Mouse (Mus musculus): ENCODE data around the gene Ranbp6. TPM values are rescaled to one million over a fixed set of nuclear protein-coding genes. Genes with fewer than 3 reads are reported as not detected.

Ranbp6 gene
- total RNA-seq (2021) = 10 to 100 TPM; 37.4 to 39.2 TPM

DNA sequence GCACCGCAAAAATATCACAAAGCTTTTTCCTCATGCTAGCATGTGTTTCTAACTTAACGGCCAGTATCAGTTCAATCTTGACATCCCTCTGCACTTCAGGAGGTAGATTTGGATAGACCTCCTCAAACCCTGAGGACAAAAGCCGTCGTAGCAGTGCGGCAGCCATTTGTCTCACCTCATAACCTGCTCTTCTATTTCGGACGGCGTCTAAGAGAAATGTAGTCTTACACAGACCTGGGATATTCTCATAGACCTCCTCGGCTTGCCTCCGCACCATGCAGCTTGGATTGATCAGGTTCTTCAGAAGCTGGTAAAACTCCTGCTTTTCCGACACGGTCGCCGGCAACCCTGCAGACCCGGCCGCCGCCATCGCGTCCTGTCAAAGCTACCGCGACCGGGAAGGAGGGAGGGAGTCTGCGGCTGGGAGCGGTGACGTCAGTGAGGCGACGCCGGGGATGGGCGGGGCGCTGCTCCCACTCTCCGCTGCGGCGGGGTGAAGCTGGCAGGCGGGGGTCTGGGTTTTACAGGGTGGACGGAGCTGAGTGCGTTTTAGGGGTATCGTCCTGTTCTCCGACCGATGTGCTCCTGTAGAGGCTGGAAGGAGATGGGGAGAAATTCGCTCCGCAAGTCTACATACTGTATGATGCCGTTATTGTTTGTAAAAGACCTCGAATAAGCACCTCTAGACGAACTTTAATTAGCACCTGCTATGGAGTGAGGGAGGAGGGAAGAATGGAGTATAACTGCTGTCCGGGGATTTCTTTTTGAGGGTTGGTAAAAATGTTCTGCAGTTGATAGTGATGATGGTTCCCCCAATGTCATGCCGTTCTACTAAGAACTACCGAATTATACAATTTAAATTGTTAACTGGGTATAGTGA is at the start of gene Ranbp6:
TSS of gene Ranbp6 (minus strand) at position 394 of the 880 bp plus-strand sequence.
- DNase-seq = peak; percentile 93 to 95

DNA sequence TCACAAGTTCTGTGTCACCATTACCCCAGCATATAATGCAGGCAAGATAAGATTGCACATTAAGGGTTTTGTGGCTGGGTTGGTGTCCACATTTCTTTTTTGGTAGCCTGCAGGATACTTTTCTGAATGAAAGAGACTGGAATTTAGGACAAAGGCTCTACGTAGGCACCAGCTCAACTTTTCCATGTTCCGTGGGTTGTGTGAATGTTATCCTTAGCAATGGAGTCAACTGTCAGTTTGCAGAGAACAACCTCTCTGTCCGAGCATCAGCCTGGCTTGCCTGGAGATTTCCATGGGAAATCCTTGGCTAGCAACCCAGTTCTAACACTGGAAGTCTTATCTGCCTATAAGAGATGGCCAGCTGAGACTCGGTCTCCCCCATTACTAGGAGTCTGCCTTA is 48.0 kb upstream of the Ranbp6 start:
- DNase-seq = no peak

DNA sequence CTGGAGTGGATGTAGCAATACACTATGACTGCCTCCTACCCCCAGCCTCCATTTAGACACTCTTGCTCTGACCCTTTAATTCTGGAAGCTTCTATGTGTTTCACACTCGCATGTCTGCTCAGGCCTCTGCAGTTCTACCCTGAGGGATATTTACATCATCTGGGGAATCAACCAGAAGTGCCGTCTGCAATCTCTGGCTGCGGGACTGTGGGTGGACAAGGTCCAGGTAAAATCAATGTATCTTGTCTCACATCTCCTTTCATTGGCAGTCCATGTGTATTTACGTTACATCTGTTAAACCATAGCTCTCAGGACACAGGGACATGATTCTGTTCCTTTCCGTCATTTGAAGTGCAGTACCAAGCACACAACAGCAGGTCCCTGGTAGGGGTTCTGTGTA is 44.5 kb upstream of the Ranbp6 start:
- DNase-seq = no peak

DNA sequence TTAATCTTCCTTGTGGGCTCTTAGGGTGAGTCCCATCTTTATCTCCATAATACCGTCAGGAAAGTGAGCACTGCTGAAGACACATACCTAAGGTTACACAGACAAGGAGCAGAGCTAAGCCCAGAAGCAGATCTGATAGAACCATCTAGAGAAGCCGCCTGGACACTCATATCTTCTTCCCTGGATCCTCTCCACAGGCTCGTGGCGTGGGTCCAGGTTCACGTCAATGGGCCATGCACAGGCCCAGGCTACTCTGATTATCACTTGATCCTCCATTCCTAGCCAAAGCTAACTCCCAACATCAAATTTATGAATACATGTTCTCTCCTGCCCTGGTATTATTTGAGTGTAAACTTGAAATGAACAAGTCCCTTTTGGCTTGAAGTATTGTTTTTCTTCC is 40.9 kb upstream of the Ranbp6 start:
- no peak for DNase-seq

DNA sequence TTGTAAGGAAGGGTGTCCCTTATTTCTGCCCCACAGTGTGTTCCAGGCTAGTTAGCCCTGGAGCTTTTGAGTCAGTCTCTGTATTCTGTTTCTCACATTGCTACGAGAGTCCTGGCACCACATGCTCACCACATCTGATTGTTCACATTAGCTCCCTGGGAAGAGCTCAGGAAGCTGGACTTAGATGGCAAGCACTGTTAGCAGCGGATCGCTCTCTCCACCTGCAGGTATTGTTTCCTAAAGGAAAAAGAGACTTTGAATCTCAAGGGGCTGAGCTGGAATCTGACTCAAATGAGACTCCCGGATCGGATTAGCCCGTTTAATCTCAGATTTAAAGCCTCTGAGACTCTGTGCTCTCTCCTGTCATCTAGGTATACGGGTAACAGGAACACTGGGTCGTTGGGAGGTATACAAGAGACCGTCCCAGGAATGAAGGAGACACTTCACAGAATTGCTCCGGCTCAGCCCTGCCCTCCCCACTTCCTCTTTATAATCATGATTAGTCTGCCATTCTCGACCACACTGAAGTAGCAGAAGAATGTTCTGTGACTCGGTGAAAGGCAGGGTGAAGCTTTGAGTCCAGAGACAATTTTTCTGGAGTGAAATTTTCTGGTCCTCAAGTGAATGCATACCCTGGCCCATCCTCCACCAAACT is 38.4 kb upstream of the Ranbp6 start:
- DNase-seq = no peak

DNA sequence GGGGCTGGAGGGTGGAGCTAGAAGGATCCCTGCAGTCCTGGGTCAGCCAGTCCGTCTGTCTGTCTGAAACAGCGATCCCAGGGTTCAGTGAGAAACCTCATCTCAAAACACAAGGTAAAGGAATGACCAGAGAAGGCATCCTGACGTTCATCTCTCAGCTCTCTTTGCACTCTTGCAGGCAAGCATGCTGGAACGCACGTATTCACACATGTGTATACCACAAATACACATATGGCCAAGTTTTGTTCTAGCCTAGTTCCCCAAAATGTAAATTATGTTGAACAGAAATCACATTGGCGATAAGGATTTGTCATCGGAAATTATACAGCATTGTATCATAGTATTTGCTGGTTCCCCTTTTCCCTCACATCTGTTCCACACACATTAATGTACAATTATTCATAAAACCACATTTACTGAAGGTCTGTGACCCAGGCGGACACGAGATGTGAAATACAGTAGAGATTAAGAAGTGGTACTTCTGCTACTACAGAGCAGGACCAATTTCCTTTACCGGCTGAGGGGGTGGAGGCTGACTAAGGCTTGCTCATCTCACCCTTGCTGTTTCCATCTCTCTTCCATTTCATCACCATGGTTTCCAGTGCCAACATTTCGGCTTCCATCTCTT is 37.3 kb upstream of the Ranbp6 start:
- DNase-seq = no peak

DNA sequence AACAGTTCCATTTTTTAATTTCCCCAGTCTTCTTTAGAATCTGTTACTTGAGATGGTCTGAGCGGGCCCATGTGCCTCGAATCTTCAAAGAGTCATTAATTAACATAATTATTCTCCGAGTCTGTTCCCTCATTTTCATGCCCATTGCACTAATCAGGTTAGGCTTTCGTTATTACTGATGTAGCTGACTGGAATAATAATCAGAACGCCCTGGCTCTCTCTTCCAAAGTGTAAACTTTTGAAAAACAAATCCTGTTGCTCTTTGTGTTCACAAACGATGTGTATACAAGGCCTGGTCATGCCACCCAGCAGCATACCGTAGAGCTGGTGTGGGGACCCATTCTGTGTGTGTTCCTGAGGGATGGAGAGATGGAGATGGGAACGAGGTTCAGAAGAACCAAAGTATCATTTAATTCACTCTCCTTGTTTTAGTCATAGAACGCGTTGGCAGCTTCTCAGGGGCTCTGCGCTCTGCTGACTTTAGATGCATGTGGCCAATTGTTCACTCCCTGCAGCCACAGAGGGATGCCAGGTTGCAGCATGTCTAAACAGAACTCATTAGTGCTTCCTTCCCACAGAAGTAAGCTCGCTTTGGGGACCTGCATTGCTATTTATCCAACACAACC is 31.4 kb upstream of the Ranbp6 start:
- DNase-seq = peak; percentile 22 to 37

DNA sequence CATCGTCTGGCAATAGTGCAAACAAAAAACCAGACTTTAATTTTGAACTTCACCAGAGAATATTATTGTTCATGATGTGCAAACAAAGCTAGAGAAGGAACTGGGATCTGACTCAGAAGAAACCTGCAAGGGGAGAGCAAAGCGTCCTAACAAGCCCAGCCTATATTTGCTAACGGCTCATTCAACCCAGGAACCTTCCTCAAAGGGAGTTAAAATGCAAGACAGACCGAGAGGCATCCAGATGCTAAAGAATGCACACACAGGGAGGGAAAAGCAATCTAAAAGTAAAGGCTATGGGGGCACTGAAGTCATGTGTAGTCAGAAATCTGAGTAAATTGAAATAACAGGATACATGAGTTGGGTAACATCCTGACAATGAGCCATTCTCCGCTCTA is 30.9 kb upstream of the Ranbp6 start:
- DNase-seq = no peak

DNA sequence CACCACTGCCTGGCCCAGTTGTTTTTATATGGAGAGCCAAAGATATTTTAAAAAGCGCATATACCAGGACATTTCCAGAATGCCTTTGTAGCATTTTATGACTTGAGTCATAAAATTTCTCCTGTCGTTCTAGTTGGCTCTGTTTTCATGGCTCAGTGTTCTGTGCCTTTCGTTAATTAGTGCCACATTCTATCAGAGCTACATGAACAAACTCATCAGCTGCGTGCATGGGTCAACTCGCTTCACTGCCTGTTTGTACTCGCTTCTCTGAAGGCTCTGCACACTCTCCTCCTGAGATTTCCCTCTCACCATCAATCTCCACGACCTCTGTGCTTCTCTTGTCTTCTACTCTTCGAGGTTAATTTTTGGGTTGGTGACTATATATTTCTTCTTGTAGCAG is 30.2 kb upstream of the Ranbp6 start:
- no peak for DNase-seq

DNA sequence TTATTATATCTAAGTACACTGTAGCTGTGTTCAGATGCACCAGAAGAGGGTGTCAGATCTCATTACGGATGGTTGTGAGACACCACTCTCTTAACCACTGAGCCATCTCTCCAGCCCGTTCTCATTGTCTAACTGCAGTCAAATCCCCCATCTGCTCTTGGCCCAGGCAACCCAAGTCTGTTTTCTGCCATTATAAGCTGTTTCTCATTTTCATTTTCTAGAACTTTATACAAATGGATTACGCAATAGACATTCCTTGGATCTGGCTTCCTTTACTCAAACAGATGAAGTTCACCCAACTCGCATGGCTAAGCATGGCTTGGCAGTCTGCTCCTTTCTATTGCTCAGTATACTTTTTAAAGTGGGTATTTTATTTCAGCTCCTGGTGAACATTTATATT is 27.9 kb upstream of the Ranbp6 start:
- DNase-seq = no peak

DNA sequence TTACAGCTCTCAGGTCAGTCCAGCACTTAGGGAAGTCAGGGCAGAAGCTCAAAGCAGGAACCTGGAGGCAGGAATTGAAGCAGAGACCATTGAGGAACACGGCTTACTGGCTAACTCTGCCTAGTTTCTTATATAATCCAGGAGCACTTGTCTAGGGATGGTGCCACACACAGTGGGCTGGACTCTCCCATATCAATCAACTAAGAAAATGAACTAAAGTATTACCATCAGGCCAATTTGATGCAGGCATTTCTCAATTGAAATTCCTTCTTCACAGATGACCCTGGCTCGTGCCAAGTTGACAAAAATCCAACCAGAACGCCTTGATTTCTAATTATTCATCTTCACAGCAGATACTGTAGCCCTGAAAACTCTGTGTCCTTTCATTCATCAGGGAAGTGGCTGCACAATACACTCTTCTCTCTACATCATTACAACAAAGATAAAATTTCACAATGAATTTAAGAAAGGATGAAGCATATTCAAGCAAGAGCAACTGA is 25.9 kb upstream of the Ranbp6 start:
- no peak for DNase-seq

DNA sequence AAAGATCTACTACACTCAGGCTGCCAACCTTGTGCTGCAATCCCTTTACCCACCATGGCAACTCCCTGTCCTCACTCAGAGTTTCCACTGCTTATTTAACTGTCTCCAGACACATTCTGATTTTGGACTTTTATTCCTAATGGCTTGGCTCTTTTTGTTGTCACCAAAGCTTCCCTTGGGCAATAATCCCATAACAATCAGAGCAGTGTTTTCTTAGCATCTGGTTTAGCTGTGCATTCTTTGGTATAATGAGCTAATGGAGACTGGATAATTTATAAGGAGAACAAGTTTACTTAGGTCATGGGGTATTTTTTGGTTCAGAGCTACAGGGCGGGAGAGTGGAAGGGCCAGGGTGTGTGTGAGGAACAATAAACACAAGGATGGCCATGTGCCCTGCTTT is 25.4 kb upstream of the Ranbp6 start:
- no peak for DNase-seq

DNA sequence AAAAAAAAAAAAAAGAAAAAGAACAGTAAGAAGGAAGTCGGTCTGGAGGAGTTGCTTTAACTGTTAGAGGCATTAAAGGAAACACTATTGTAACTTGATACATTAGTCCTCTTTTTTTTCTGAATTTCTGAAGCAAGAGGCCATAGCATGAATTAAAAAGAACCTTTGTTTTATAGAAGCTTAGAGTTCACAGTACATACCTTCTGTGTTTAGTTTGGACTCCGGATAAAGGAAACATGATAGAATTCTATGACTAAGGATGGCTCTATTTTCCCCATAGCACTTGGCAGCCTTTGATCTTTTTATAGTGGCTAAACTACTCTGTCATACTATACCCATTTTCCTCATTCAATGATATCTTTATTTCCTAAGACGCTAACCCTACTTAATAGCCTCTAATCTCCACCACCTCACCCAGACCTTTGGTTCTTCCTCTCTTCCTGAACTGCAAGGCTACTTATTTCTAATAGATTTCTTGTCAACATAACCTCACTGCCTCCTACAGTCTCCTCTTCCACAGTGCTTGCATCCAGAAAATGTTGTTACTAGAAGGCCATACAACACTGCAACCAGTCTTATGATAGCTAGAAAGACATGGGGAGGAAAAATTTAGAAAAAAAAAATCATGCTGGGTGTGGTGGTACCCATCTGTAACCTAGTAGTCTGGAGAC is 22.7 kb upstream of the Ranbp6 start:
- no peak for DNase-seq

DNA sequence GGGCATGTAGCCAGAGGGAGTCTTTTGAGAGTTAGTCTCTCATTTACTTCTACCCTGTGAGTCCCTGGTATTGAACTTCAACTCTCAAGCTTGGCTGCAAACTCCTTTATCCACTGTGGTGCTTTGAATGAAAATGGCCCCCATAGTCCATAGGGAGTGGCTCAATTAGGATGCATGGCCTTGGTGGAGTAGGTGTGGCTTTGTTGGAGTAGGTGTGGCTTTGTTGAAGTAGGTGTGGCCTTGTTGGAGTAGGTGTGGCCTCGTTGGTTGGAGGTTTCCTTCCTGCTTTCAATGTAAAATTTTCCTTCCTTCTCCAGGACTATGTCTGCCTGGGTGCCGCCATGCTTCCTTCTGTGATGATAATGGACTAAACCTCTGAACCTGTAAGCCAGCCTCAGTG is 18.1 kb upstream of the Ranbp6 start:
- no peak for DNase-seq

DNA sequence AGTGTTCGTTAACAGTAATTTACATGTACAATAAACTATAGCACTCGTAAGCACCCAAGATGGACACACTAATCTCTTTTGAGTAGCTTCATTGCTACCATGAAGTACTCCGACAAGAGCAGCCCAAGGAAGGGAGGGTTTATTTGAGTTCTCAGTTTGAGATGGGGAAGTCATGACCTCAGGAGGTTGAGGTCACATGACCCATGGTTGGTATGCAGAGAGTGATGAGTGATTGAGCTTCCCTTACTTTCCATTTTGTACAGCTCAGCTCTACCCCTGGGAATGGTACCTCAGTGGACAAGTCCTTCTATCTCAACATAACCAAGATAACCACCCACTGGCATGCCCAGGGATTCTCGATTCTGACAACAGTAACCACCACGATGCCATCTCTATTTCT is 15.8 kb upstream of the Ranbp6 start:
- no peak for DNase-seq

DNA sequence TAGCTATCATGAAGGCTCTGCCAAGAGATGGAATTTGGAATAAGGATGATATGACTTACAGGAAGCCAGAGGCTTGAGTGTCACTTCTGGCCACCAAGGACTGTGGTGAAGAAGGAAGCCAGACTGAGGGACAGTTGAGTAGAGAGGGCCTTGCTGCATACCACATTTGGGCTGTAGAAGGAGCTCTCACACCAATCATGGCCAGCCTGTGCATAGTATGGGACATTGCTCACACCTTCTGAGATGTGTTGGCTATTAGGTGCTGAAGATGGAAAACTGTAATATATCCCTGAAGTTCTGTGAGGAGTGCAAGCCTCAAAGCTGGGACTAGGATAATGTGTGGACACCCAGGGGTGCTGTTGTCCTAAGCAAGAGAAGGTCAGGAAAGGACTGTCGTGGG is 13.9 kb upstream of the Ranbp6 start:
- peak; percentile 32 to 52 for DNase-seq

DNA sequence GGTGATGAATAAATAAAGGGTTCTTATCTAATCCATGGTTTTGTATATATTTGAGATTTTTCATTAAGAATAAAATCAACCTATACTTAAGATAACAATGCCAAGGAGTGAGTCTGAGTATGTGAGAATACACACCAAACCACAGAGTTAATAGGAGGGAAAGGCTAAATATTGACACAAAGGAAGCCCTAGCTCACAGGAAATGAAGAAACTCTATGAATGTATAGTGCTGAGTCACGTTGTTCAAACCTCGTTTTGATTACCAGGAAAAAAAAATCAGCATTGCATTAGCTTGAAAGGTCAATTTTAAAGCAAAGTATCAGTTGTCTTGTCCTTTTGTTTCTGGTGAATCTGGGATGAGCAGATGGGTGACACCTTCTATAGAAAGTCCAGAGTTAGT is 12.2 kb upstream of the Ranbp6 start:
- DNase-seq = no peak

DNA sequence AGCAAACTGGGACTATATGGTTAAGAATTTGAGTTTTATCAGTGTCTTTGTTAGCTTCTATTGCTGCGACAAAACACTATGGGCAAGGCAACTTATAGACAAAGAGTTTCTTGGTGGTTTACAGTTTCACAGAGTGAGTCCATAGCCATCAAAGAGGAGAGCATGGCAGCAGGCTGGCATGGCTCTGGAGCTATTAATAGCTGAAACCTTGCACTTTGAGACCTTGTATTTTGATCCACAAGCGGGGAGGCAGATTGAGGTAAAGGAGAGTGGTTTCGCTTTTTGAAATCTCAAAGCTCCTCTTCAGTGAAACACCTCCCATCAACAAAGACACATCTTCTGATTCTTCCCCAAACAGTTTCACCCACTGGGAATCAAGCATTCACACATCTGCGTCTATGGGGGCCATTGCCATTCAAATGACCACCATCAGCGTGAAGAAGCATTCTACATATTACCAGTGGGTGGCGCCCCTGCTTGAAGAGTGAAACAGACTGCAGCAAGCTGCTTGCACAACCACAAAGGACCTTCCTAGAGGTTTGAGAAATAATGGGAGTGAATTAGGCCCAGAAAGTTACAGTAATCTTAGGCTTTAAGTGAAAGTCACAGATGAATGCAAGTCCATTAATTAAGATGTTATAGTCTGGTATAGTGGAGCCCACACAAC is 11.4 kb upstream of the Ranbp6 start:
- DNase-seq = no peak

DNA sequence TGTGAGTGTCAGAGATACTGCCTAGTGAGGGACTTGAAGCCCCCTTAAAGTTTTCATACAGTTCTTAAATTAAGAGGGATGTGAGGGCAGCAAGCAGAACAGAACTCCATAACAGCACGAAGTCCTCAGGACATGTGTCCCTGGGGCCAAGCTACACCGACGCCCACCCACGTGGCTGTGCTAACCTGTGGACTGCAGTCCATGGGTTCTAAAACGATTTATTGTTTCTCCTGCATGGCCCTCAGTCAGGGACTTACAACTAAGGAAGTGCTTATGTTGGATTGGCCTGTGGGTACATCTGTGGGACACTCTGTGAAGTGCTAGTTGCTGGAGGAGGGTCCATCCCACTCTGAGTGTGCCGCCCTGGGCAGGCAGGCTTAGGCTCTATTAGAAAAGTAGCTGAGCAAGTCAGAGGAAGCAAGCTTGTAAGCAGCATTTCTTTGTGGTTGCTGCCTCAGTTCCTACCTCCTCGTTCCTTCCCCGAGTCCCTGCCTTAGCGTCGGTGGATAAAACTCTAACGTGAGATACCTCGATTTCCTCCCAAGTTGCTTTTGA is 10.8 kb upstream of the Ranbp6 start:
- no peak for DNase-seq

DNA sequence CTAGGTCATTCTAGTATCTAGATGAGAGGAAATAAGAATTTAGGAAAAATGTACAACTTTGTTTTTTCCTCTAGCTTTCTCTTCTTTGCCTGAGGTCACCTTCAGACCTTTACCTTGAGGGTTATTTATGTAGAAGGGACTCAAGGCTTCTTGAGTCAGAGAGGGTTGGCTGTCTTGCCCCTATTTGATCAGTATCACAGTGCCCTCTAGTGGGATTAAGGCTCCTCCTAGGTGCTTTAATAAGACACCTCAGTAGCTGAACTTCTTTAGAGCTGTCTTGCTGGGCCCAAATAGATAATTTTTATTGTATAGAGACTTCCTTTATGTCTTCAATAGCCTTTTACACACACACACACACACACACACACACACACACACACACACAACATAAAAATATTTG is 8.2 kb upstream of the Ranbp6 start:
- no peak for DNase-seq

DNA sequence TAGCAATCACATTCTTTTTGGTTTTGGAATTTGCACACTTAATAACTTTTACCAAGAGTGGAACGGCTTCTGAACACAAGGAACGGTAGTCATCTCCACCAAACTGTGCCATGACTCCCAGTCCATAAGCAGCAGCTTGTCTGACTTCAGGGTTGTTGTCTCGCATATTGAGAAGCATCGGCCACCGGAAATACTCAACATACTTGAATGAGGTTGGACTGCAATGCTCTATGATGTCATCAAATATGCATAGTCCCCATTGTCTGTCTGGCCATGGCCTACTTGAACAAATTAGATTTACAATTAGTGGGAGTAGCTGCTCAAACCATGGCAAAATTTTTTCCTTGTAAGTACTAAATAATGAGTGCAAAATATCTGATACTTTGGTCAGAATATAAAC is 2.8 kb downstream of the Ranbp6 start:
- no peak for DNase-seq

Measured in layer of hippocampus, postnatal 36 days (tissue).